Mouse (Mus musculus): ENCODE measurements around the gene Slc12a3. TPM values are rescaled to one million over a fixed set of nuclear protein-coding genes. Genes with fewer than 3 reads are reported as not detected.

Gene Slc12a3
- total and polyA plus RNA-seq, 2 experiments = 0.04 to 0.18 TPM

- no peak overlapping the region for H3K4me3 ChIP-seq (ENCODE audit: insufficient read depth, low read depth, low read length)
- 87% methylated on average over 4 of the region's 4 CpGs for WGBS
- no peak for TF ChIP-seq CTCF (IDR thresholded peaks at IDR 0.05; ENCODE audit: low read depth, low read length)
- TF ChIP-seq POLR2A (IDR thresholded peaks at IDR 0.05; ENCODE audit: extremely low read depth, insufficient read depth, low read length) = no peak
- peaks cover 4% of the 10 kb centered on the region for H3K4me1 ChIP-seq (ENCODE audit: control insufficient read depth, insufficient read depth, low read length)
- H3K27ac ChIP-seq (replicated peaks; ENCODE audit: insufficient read depth, low read depth, low read length) = no peak overlapping the region
- H3K36me3 ChIP-seq (ENCODE audit: control insufficient read depth, insufficient read depth, low read length) = no peaks in the 10 kb centered on the region
- H3K27me3 ChIP-seq (ENCODE audit: control insufficient read depth, insufficient read depth, low read length) = no peaks in the 10 kb centered on the region
- H3K9ac ChIP-seq (ENCODE audit: low read depth, low read length) = no peak overlapping the region
- no peak for DNase-seq (ENCODE audit: extremely low read depth, low read depth, low spot score)
- no peaks in the 10 kb centered on the region; the same call in 1 of the 2 replicates for H3K79me2 ChIP-seq (ENCODE audit: control insufficient read depth, insufficient read depth, low read length)
These were observed 16.7 kb downstream of the Slc12a3 start for GRCm38 (mm10) chr8:94345657-94346056.

GRCm38 (mm10) chr8:94346264-94346663, 17.3 kb downstream of the Slc12a3 start:
- TF ChIP-seq POLR2A (IDR thresholded peaks at IDR 0.05; ENCODE audit: extremely low read depth, insufficient read depth, low read length) (no peak), CTCF (IDR thresholded peaks at IDR 0.05; ENCODE audit: low read depth, low read length) (no peak)
- Histone ChIP-seq H3K79me2 (ENCODE audit: control insufficient read depth, insufficient read depth, low read length) (no peaks in the 10 kb centered on the region; the same call in 1 of the 2 replicates), H3K27ac (replicated peaks; ENCODE audit: insufficient read depth, low read depth, low read length) (no peak overlapping the region), H3K9ac (ENCODE audit: low read depth, low read length) (no peak overlapping the region), H3K4me1 (ENCODE audit: control insufficient read depth, insufficient read depth, low read length) (peaks cover 4% of the 10 kb centered on the region), H3K36me3 (ENCODE audit: control insufficient read depth, insufficient read depth, low read length) (no peaks in the 10 kb centered on the region), H3K27me3 (ENCODE audit: control insufficient read depth, insufficient read depth, low read length) (no peaks in the 10 kb centered on the region), H3K4me3 (ENCODE audit: insufficient read depth, low read depth, low read length) (no peak overlapping the region)
- 93% methylated on average over 13 of the region's 13 CpGs for WGBS
- DNase-seq (ENCODE audit: extremely low read depth, low read depth, low spot score) = no peak

- TF ChIP-seq CTCF (IDR thresholded peaks at IDR 0.05; ENCODE audit: low read depth, low read length) (no peak), POLR2A (IDR thresholded peaks at IDR 0.05; ENCODE audit: extremely low read depth, insufficient read depth, low read length) (no peak)
- 83% methylated on average over 9 of the region's 9 CpGs for WGBS
- no peaks in the 10 kb centered on the region for H3K36me3 ChIP-seq (ENCODE audit: control insufficient read depth, insufficient read depth, low read length)
- H3K9ac ChIP-seq (ENCODE audit: low read depth, low read length) = no peak overlapping the region
- H3K4me3 ChIP-seq (ENCODE audit: insufficient read depth, low read depth, low read length) = no peak overlapping the region
- H3K27ac ChIP-seq (replicated peaks; ENCODE audit: insufficient read depth, low read depth, low read length) = no peak overlapping the region
- H3K4me1 ChIP-seq (ENCODE audit: control insufficient read depth, insufficient read depth, low read length) = peaks cover 8% of the 10 kb centered on the region
- no peaks in the 10 kb centered on the region for H3K79me2 ChIP-seq (ENCODE audit: control insufficient read depth, insufficient read depth, low read length)
- no peaks in the 10 kb centered on the region for H3K27me3 ChIP-seq (ENCODE audit: control insufficient read depth, insufficient read depth, low read length)
- DNase-seq (ENCODE audit: extremely low read depth, low read depth, low spot score) = no peak
These were observed 19.4 kb downstream of the Slc12a3 start for GRCm38 (mm10) chr8:94348425-94348824.

GRCm38 (mm10) chr8:94354069-94354531, 25.1 kb downstream of the Slc12a3 start:
- H3K9ac ChIP-seq (ENCODE audit: low read depth, low read length) = peak overlapping the region; percentile 72
- H3K79me2 ChIP-seq (ENCODE audit: control insufficient read depth, insufficient read depth, low read length) = no peaks in the 10 kb centered on the region
- peaks cover 18% of the 10 kb centered on the region for H3K4me1 ChIP-seq (ENCODE audit: control insufficient read depth, insufficient read depth, low read length)
- whole genome bisulfite sequencing = 20% methylated on average over 7 of the region's 7 CpGs
- peak overlapping the region; percentile 6; the same call in 1 of the 2 replicates for H3K4me3 ChIP-seq (ENCODE audit: insufficient read depth, low read depth, low read length)
- TF ChIP-seq POLR2A (IDR thresholded peaks at IDR 0.05; ENCODE audit: extremely low read depth, insufficient read depth, low read length) = no peak
- TF ChIP-seq CTCF (IDR thresholded peaks at IDR 0.05; ENCODE audit: low read depth, low read length) = no peak
- peak; percentile 100 for DNase-seq (ENCODE audit: extremely low read depth, low read depth, low spot score)
- no peaks in the 10 kb centered on the region for H3K36me3 ChIP-seq (ENCODE audit: control insufficient read depth, insufficient read depth, low read length)
- no peaks in the 10 kb centered on the region for H3K27me3 ChIP-seq (ENCODE audit: control insufficient read depth, insufficient read depth, low read length)
- peak overlapping the region; percentile 99 for H3K27ac ChIP-seq (replicated peaks; ENCODE audit: insufficient read depth, low read depth, low read length)

DNA sequence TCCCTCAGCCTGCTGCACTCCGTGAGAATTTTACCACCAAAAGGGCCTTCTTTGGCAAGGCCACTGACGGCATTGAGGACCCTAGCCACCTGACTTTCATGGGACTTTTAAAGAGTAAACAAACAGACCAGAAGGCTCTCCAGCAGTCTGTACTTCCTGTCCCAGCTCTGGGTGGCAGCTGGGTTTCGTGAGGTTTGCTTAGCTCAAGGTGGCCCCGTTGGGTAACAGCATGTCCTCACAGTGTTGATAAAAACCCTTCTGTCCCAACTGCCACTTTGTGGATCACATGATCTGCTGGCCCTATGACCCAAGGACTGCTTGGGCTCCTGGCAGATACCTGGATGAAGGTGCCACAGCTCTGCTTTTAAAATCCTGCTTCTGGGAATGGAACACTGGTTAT, 25.6 kb downstream of the Slc12a3 start:
- Histone ChIP-seq H3K36me3 (ENCODE audit: control insufficient read depth, insufficient read depth, low read length) (no peaks in the 10 kb centered on the region), H3K9ac (ENCODE audit: low read depth, low read length) (peak overlapping the region; percentile 72), H3K79me2 (ENCODE audit: control insufficient read depth, insufficient read depth, low read length) (no peaks in the 10 kb centered on the region), H3K27me3 (ENCODE audit: control insufficient read depth, insufficient read depth, low read length) (no peaks in the 10 kb centered on the region), H3K27ac (replicated peaks; ENCODE audit: insufficient read depth, low read depth, low read length) (peak overlapping the region; percentile 99), H3K4me1 (ENCODE audit: control insufficient read depth, insufficient read depth, low read length) (peaks cover 18% of the 10 kb centered on the region), H3K4me3 (ENCODE audit: insufficient read depth, low read depth, low read length) (peak overlapping the region; percentile 6; the same call in 1 of the 2 replicates)
- DNase-seq (ENCODE audit: extremely low read depth, low read depth, low spot score) = peak; percentile 99
- 12% methylated on average over 4 of the region's 4 CpGs for WGBS
- TF ChIP-seq POLR2A (IDR thresholded peaks at IDR 0.05; ENCODE audit: extremely low read depth, insufficient read depth, low read length) (no peak), CTCF (IDR thresholded peaks at IDR 0.05; ENCODE audit: low read depth, low read length) (no peak)

GRCm38 (mm10) chr8:94357220-94357619, 28.2 kb downstream of the Slc12a3 start:
- WGBS = 71% methylated on average over 6 of the region's 6 CpGs
- Histone ChIP-seq H3K36me3 (ENCODE audit: control insufficient read depth, insufficient read depth, low read length) (no peaks in the 10 kb centered on the region), H3K4me1 (ENCODE audit: control insufficient read depth, insufficient read depth, low read length) (peaks cover 24% of the 10 kb centered on the region), H3K4me3 (ENCODE audit: insufficient read depth, low read depth, low read length) (no peak overlapping the region), H3K27me3 (ENCODE audit: control insufficient read depth, insufficient read depth, low read length) (no peaks in the 10 kb centered on the region), H3K27ac (replicated peaks; ENCODE audit: insufficient read depth, low read depth, low read length) (no peak overlapping the region; the same call in 1 of the 2 replicates), H3K79me2 (ENCODE audit: control insufficient read depth, insufficient read depth, low read length) (no peaks in the 10 kb centered on the region), H3K9ac (ENCODE audit: low read depth, low read length) (no peak overlapping the region)
- no peak for TF ChIP-seq CTCF (IDR thresholded peaks at IDR 0.05; ENCODE audit: low read depth, low read length)
- no peak for TF ChIP-seq POLR2A (IDR thresholded peaks at IDR 0.05; ENCODE audit: extremely low read depth, insufficient read depth, low read length)
- DNase-seq (ENCODE audit: extremely low read depth, low read depth, low spot score) = no peak

Data from liver, adult 2 months (tissue).